Mouse (Mus musculus) adrenal gland, adult (tissue): Measurements from ENCODE around the gene Filip1.

Source experiments
- DNase-seq, 2 experiments: peaks; one replicate each; pipeline ENCODE4 v3.0.0; 2022 to 2023; ENCODE audit warnings: low spot score in 1 of 2; ENCODE audit not compliant: inconsistent age in 2 of 2

The Filip1 gene

DNA sequence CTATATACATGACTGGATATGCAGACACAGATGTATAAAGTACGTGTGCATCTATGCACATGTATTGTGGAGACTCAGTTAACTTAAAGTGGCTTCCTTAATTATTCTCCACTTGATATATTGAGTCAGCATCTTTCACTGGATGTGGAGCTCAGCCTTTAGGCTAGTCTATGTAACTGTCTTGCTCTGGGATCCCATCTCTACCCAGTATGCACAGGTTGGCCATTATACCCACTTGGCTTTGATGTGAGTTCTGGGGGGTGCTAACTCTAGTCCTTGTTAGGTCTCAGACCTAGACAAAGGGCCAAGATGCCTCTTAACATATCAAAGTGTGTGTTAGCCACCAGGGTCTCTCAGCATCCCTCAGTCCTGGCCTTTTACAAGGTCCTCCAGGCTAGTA is 181.4 kb downstream of the Filip1 start:
- DNase-seq: no peak

DNA sequence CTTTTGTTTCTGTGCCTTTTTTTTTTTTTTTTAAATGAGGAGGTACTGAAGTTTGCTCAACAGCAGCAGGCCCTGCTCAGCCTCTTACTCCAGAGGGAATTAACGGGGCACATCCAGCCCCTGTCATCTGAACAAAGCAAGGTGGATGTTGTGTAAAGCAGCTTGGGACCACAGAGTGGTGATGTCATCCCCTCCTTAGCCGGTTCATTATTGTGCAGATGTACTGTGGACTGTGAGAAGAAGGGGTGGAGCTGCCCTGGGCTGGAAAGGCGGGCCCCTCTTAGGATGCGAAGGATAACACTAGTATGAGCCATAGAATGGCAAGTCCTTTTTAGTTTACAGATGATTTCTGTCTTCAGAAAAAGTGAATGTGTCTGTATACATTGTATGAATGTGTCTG is 181.8 kb downstream of the Filip1 start:
- no peak for DNase-seq

DNA sequence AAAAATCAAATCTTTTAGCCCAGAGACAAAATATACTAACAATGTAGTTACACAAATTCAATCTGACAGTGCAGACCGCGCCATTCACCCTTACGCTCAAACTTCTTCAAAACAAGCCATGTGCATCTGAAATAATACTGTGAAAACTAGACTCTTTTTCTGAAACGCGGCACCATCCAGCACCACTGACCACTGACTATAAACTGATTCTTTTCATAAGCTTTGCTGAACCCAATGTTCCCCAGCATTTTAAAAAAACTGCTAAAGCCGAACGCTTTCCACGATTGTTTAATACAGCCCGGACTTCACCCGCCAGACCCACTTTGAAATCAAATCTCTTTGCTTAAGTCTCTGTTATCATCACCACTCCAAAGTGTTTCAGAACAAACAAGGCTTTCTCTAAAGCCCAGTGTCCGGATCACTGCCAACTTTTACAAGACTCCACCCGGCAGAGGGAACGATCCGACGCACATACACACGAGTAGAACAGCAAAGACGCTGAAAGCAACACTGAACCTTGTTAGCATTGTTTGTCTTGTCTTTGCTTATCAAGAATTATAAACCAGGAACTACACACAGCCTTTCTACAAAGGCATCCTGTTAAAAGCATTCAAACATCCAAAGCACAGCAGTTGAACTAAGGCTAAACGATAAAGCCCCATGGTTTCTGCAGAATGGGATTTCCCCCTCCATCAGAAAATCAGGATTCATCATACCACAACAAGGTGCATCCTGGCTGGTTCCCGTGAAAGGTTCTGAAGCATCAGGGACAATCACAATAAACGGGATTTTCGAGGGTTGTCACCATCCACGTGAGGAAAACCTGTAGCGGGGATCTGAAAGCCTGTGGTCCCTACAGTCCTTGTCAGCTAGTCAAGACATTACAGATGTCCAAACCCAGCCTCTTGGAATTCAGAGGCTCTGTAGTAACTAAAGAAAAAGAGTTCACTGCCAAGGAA is 182.5 kb downstream of the Filip1 start:
- no peak for DNase-seq

DNA sequence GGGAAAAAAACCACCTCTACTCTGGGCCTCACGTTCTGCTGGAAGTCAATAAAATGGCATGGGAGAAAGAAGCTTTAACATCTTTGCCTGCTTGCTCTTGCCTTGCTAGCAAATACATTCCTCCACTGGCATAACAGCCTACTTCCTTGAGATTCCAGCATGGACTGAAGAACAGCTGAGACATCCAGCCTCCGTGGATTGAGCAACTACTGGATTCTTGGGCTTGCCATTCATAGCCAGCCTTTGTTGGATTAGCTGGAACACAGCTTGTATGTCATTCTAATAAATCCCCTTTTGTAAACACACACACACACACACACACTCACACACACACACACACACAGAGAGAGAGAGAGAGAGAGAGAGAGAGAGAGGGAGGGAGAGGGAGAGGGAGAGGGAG is 185.6 kb downstream of the Filip1 start:
- DNase-seq: no peak

DNA sequence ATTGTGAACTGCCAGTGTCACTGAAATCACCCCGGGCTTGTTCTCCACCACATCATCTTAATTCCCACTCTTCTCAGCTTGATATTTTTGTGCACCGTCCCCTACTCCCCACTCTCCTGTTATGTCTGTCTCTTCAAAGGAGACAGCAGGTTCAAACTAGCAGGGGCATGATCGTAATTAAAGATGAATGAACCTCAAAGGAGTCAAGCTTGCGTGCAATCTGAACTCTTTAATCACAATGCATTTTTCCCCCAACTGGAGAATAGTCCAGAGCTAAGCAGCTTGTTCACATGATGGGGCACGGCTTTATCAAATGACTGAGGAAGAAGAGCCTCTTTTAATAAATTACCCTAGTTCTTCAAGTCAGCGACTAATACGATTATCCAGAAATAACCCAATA is 187.1 kb downstream of the Filip1 start:
- no peak for DNase-seq

DNA sequence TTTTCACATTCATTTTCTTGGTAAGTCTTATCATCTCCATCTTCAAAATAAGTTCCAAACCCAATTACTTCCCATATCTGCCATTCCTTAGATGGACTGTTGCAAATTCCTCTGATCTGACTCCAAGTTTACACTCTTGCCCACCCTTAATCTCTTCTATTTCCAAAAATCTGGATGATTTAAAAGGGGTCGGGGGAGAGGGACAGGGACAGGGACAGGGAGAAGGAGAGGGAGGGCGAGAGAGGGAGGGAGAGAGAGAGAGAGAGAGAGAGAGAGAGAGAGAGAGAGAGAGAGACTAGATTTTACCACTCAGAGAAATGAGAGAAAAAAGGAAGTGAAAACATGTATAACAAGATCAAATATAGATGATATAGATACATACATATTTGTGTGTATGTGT is 188.8 kb downstream of the Filip1 start:
- no peak for DNase-seq

DNA sequence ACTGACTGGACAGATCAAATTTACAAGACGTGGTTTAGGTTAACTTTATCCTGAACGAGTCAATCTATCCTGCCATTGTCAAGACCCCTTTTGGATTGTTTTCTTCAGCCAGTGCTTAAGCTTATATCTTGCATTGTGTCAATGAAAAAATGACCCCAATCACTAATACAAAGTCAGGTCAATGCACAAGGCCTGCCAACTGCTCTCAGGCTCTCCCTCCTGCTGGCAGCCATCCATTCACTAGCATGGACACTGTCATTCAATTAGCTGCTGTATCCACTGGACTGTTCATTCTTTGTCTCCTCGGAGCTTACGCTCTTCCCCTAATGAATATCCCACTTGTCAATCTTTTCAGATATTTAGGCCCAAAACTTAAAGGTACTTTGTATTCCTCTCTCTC is 189.2 kb downstream of the Filip1 start:
- DNase-seq: no peak

DNA sequence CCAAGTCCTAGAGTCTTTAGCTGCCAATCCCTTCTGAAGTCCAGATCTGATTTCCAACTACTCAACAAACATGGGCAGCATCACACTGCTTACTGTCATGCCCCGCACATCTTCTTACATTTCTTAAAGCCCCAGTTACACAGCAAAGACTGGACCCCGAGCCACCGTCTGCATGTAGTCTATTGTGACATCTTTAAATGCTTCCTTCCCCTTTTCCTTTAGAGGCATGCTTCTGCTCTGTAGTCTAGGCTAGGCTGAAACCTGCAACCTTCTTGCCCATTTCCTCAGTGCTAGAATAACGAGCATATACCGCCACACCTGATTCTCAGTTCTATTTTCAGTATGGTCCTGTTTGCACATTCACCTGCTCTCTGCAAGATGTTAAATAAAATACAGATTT is 196.2 kb downstream of the Filip1 start:
- no peak for DNase-seq

DNA sequence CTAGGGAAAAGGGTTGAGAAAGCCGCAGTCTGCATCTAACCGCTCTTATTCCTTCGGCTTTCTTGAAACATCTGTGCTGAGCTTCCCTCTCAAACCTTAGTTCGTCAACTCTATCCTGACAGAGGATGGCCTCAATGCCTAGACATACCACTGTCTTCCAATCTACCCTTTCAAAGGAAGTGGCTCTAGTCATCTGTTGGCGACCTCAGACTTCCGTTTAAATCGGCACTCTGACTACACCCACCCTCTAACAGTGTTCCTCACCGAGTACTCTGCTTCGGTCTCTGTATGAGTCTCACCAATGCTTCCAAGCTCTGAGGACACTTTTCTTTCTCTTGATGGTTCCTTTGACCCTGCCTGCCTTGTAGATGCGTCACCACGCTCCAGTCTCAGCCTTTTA is 196.6 kb downstream of the Filip1 start:
- no peak for DNase-seq

DNA sequence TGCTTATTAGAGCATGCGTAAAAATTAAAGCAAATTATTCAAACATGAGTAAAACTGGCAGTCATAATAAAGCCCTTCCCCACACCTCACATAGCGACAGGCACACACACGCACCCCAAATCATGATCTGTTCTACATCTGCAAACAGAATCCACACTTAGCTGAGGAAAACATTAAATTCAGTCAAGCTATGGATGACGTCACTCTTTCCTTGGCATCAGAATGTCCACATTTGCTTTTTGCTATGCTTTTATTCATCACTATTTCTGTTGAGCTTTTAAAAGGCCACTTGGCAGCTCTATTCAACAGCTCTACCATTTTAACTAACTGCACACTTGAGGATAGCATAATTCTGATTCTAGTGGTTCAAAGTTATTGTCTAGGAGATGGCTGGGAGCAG is 198.1 kb downstream of the Filip1 start:
- no peak for DNase-seq

DNA sequence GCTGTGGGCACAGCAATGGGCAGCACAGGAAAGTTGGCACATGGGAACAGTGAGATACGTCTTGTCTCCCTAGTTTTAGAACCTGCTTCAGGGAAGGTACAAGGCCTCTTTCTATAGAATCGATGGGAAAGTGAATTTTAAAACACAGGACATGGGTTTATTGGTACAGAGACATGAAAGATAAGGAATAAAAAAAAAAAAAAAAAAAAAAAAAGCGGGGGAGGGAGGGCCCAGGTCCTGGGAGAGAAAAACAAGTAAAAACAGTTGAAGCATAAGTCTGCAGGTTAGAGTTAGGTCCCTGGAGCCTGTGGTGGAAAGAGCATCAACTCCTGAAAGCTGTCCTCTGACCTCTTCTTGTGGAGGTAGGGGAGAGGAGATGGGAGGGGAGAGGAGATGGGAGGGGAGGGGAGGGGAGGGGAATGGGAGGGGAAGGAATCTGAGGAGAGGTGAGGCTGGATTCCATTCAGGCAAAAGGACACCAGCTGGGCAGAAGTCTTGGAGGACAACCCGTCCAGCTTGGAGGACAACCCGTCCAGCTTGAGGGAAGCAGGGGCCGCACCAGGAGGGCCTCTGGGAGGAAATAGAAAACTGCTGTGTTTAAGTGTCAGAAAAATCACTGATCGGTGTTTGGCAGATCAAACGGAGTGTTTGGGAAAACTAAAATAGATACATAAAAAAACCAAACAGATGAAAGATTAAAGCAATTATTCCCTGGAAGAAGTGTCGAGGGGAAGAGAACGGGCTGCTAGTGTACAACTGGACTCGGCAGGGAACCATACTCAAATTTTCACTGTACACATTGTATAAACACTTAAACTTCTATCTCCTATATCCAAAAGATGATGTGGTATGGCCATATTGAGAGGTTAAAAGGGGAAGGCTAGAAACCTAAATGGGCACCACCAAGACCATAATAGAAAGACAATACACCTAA is 201.4 kb downstream of the Filip1 start:
- no peak for DNase-seq

DNA sequence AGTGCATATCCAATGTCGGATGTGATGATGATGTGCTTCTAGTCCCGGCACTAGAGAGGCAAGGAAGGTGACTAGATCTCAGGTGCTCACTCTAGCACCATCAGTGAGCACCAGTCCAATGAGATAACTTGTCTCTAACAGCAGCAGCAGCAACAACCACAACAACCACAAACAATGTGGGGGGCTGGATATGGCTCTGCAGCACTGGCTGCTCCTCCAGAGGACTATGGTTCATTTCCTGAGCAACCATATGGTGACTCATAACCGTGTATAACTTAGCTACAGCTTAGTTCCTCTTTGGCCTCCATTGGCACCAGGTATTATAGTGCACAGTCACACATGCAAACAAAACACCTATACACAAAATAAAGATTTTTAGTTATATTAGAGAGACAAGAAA is 202.1 kb downstream of the Filip1 start:
- no peak for DNase-seq

DNA sequence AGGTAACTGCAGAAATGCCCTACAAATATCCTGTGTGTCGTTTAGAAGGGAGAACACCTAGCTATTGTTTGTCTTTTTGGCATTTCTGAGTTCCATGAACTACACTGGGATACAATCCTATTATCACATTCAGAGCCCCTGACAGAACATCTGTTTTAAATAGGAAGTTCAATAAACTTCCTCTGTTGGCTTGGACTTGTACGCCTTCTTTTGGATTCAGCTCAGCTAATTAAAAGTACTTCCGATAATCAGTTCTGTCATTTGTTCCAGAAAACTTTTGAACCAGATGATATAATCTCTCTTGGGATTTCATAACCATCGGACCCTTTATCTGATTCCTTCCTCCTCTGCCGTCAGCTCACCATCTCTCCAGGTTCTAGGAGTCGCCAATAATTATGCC is 203.2 kb downstream of the Filip1 start:
- no peak for DNase-seq

DNA sequence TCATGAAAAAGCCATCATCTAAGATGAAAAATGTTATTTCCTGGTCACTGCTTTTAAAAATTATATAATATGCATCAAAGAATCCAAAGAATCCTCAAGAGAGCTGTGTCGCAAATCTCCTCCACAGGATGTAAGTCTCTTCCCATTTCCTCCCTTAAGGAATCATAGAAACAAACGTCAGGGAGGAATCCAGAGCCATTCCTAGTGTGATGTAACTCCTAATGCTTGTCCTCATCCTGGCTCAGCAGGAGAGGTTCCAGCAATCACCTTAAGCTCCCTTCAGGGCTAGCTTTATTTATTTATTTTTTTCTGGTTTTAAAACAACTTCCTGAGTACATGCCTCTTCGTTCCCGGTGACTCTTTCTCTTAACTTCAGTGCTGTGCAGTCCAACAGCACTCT is 205.5 kb downstream of the Filip1 start:
- peak in 1 of 2 experiments; percentile 53 for DNase-seq

DNA sequence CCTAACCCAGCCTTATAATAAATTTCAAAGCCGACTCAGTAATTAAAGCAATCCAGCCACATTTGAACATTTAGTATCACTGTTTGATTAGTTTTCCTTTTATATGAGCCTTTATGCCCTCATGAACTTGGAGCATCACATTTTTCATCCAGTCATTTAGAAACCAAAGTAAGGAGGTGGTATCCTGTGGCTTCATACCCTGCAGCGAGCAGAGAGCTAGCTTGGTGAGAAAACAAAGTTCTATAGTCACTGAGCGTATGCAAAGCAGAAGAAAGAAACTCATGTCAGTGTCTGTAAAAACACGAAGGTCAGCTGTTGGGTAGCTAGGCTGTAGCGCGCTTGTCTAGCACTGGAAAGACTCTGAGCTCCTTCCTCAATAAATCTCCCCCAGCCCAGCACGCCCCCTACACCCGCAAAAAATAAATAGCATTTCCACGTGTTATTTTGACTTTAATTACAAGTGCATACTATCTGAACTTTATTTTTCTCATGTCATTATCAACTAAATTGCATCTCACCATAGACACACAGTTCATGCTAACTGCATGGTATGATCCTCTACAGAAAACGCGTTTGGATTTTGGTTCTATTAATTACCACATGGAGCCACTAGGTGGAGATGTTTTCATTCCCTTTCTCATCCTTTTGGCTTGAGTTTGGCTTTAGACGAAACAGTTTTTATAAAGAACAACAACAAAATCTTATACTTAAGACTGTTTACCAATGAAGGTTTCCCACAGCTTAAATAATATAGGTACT is 206.2 kb downstream of the Filip1 start:
- DNase-seq: peak in 1 of 2 experiments; percentile 77

DNA sequence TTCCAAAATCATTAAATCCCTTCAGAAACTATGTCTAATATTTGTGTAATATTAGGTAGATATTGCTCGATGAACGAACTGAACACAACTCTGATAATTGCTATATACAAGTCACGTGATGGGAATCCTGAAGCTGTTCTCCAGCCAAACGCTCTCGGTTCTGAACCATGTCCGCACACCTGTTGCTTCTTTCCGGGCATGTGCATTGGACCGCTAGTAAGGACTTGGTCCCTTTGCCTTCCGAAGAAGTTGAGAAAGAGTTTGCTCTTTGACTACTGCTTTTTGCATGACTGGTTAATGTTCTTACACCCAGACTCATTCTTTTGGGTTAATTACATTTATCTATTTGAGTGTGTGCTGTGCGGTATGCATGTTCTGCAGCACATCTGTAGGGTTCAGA is 207.2 kb downstream of the Filip1 start:
- no peak for DNase-seq

DNA sequence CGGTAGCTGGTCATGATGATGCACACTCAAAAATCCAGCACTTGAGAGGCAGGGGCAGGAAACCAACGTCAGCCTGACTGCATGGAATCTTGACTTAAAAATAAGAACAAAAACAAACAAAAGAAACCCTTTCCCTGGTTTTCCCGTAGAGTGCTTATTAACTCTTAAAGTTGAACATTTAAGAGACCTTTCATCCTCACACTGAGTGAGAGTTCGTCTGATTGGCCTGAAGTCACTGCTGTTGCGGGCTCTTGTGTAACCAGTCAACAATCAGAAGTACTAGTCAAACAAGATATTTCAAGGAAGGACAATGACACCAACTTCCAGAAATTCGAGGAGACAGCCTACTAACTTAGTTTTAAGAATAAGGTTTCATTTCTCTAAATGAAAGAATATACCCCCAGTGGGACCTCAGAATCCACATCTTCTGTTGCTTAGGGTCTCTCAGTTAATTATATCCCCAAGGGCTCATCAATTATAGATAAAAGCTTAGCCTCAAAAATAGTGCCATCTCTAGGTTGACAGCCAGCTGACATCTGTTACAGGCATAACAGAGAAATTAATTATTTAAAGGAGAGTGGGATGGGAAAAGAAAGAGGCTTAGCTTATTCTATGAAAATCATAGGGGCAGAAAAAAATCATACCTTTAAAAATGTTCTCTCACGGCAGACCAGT is 216.1 kb downstream of the Filip1 start:
- no peak for DNase-seq

DNA sequence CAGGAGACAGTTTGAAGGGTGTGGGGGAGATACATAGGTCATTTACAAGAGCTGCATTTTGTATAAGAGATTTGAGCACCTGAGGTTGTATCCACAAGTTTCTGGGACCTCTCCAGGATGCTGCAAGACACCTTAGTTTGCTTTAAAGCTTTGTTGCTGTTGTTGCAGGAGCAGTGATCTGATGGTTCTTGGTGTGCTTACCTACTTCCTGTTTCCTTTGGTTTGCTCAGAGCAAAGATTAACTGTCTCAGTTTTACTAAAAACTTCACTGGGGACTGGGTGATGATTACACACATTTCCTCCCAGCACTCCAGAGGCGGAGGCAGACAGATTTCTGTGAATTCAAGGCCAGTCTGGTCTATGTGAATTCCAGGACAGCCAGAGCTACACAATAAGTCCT is 217.6 kb downstream of the Filip1 start:
- no peak for DNase-seq

DNA sequence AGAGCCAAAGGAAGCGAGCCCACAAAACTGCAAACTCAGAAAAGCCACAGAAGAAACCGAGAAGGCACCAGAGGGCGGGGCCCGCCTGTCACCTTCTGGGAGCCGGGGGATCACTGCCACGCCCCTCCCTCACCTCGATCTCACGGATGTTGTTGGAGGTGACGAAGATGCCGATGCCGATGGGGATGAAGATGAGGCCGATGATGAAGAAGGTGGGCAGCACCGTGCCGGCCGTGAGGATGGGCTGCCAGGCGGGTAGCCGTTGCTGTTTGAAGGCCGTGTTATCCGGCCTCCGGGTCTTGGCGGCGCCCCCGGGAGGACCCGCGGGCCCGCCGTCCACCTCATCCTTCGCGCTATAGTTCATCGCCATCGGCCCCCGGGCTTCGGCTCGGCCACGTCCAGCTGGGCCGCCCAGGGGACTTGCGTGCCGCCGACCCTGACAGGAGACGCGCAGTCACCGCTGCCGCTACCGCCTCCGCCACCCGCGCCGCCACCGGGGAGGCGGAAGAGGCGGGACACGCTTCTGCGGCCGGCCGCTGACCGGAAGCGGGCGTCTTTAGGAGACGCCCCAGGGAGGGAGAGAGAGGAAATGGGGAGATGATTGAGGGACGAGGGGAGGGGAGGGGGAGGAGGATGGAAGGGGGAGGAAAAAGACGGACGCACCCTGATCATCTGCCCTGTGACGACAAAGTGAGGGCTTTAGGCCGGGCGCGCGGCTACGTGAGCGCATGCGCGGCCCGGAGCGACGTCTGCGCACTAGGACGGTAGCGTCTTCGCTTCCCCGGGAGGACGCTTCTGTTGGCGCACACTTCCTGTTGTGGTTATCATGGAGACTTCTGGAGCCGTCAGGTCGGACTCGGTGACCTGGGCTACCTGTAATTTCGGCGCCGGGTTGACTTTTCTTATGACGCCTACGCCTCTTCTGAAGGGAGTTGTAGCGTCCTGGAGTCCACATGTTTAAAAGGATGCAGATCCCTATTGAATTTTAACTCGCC is 219.5 kb downstream of the Filip1 start, which contains the start of gene Tmem30a:
Tmem30a (minus strand) TSS at position 667 of the 995 bp plus-strand sequence.
- DNase-seq: peak; percentile 97 to 98

DNA sequence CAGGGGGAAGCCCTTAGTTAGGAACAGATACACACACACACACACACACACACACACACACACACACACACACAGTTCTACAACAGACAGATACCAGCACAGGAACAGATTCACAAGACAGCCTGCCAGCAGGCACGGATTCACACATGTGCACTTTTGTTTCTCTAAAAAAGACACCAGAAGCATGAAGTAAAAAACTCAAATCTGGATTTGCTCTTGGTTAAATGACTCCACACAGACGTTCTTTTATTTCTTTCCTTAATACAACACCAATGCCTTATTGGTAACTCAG is 226.9 kb downstream of the Filip1 start:
- DNase-seq: no peak
